Mouse (Mus musculus) forebrain, embryonic 16.5 days (tissue): ENCODE measurements at regions not wholly inside any gene's neighbourhood (a gene's known extent, or its start where the extent isn't known, plus 50 kb on each side); places are given as distances from the start of the nearest gene placed in this dataset.
A peak's percentile ranks its signal among the peaks of the same experiment; 100 is the strongest.

Experiments
- ATAC-seq: fragments of 200-750 bp; cut with Nextera tagmentation; 2 replicates; pipeline ENCODE4 v1.8.0; 2017; ENCODE audit warnings: mild to moderate bottlenecking, moderate library complexity
- H3K27ac ChIP-seq: fragments of 300-500 bp; sonication (generic); 2 replicates; pipeline ENCODE4 v1.5.1; 2014; ENCODE audit warnings: low read length, control low read depth
- H3K27me3 ChIP-seq: fragments of 300-500 bp; sonication (generic); replicated peaks from 2 replicates; pipeline ENCODE4 v1.6.1; 2014; ENCODE audit warnings: low read length; ENCODE audit not compliant: control insufficient read depth, insufficient read depth
- H3K36me3 ChIP-seq: fragments of 300-500 bp; sonication (generic); 2 replicates; pipeline ENCODE4 v1.6.1; 2014; ENCODE audit not compliant: control insufficient read depth, insufficient read depth
- H3K4me1 ChIP-seq: fragments of 300-500 bp; sonication (generic); replicated peaks from 2 replicates; pipeline ENCODE4 v1.6.1; 2014; ENCODE audit warnings: low read length; ENCODE audit not compliant: control insufficient read depth, insufficient read depth
- H3K4me2 ChIP-seq: fragments of 300-500 bp; sonication (generic); 2 replicates; pipeline ENCODE4 v1.6.1; 2014; ENCODE audit warnings: mild to moderate bottlenecking, low read length, control low read depth
- H3K4me3 ChIP-seq: fragments of 300-500 bp; sonication (generic); replicated peaks from 2 replicates; pipeline ENCODE4 v1.5.1; 2014; ENCODE audit warnings: mild to moderate bottlenecking, low read length, control low read depth
- H3K9ac ChIP-seq: fragments of 300-500 bp; sonication (generic); replicated peaks from 2 replicates; pipeline ENCODE4 v1.6.1; 2014; ENCODE audit warnings: low read depth, low read length, control low read depth
- H3K9me3 ChIP-seq: fragments of 300-500 bp; sonication (generic); 2 replicates; pipeline ENCODE4 v1.6.1; 2016; ENCODE audit warnings: low read length; ENCODE audit not compliant: control insufficient read depth
- WGBS: fragments of 180-500 bp; shearing (Covaris S2); extraction: QIAGEN DNeasy Blood & Tissue Kit; methylation state at CpG from one replicate; pipeline ENCODE4 v1.1.7; 2014; 5-methylcytosine and 5-hydroxymethylcytosine counted together

GRCm38 (mm10) chr9:91711106-91711505, 345.5 kb upstream of the Zic1 start:
- ATAC-seq: no peak
- H3K9me3 ChIP-seq: no peaks in the 10 kb centered on the region

GRCm38 (mm10) chr9:91680859-91681258, 315.2 kb upstream of the Zic1 start:
- Histone ChIP-seq H3K4me3 (no peak overlapping the region), H3K4me2 (no peak overlapping the region), H3K4me1 (no peaks in the 10 kb centered on the region), H3K27ac (no peak overlapping the region), H3K9ac (no peak overlapping the region), H3K27me3 (no peaks in the 10 kb centered on the region), H3K36me3 (no peaks in the 10 kb centered on the region), H3K9me3 (no peaks in the 10 kb centered on the region)
- WGBS: 47% methylated on average over 6 of the region's 6 CpGs
- no peak for ATAC-seq

More at GRCm38 (mm10) chr9:91711106-91711505, 345.5 kb upstream of the Zic1 start:
- no peaks in the 10 kb centered on the region for H3K27me3 ChIP-seq
- no peaks in the 10 kb centered on the region for H3K4me1 ChIP-seq
- H3K4me2 ChIP-seq: no peak overlapping the region
- H3K9ac ChIP-seq: no peak overlapping the region
- H3K27ac ChIP-seq: no peak overlapping the region
- H3K36me3 ChIP-seq: no peaks in the 10 kb centered on the region
- H3K4me3 ChIP-seq: no peak overlapping the region
- WGBS: 68% methylated on average over 5 of the region's 5 CpGs

- no peak overlapping the region for H3K27ac ChIP-seq
- H3K27me3 ChIP-seq: no peaks in the 10 kb centered on the region
- no peaks in the 10 kb centered on the region for H3K9me3 ChIP-seq
- H3K4me3 ChIP-seq: no peak overlapping the region
- no peak for ATAC-seq
- no peak overlapping the region for H3K4me2 ChIP-seq
- H3K36me3 ChIP-seq: no peaks in the 10 kb centered on the region
- H3K9ac ChIP-seq: no peak overlapping the region
- no peaks in the 10 kb centered on the region for H3K4me1 ChIP-seq
- 62% methylated on average over 1 of the region's 1 CpGs for WGBS
These were observed 301.1 kb upstream of the Zic1 start for GRCm38 (mm10) chr9:91666667-91667066.

GRCm38 (mm10) chr9:91660089-91660488, 294.5 kb upstream of the Zic1 start:
- Histone ChIP-seq H3K4me1 (no peaks in the 10 kb centered on the region), H3K36me3 (no peaks in the 10 kb centered on the region), H3K27ac (no peak overlapping the region), H3K4me3 (no peak overlapping the region), H3K4me2 (no peak overlapping the region), H3K9me3 (no peaks in the 10 kb centered on the region), H3K9ac (no peak overlapping the region), H3K27me3 (no peaks in the 10 kb centered on the region)
- WGBS: 50% methylated on average over 2 of the region's 2 CpGs
- ATAC-seq: peak; percentile 55; the same call in 1 of the 2 replicates

GRCm38 (mm10) chr9:91654071-91654470, 288.5 kb upstream of the Zic1 start:
- H3K27ac ChIP-seq: no peak overlapping the region

GRCm38 (mm10) chr9:91652384-91653100, 286.9 kb upstream of the Zic1 start:
- no peaks in the 10 kb centered on the region for H3K9me3 ChIP-seq
- no peak overlapping the region for H3K4me2 ChIP-seq
- no peak for ATAC-seq
- no peak overlapping the region for H3K4me3 ChIP-seq
- WGBS: 64% methylated on average over 8 of the region's 8 CpGs
- H3K27ac ChIP-seq: no peak overlapping the region
- no peaks in the 10 kb centered on the region for H3K4me1 ChIP-seq
- no peaks in the 10 kb centered on the region for H3K36me3 ChIP-seq
- H3K27me3 ChIP-seq: no peaks in the 10 kb centered on the region
- H3K9ac ChIP-seq: no peak overlapping the region

More at GRCm38 (mm10) chr9:91654071-91654470, 288.5 kb upstream of the Zic1 start:
- 46% methylated on average over 4 of the region's 4 CpGs for WGBS
- no peak for ATAC-seq
- Histone ChIP-seq H3K4me3 (no peak overlapping the region), H3K4me1 (no peaks in the 10 kb centered on the region), H3K4me2 (no peak overlapping the region), H3K9ac (no peak overlapping the region), H3K27me3 (no peaks in the 10 kb centered on the region), H3K36me3 (no peaks in the 10 kb centered on the region), H3K9me3 (no peaks in the 10 kb centered on the region)

GRCm38 (mm10) chr9:91610401-91610800, 244.8 kb upstream of the Zic1 start:
- WGBS: 87% methylated on average over 2 of the region's 2 CpGs

GRCm38 (mm10) chr9:91609457-91610166, 244.0 kb upstream of the Zic1 start:
- Histone ChIP-seq H3K9ac (no peak overlapping the region), H3K4me3 (no peak overlapping the region), H3K9me3 (no peaks in the 10 kb centered on the region), H3K4me2 (no peak overlapping the region; the same call in 1 of the 2 replicates), H3K36me3 (no peaks in the 10 kb centered on the region), H3K27me3 (no peaks in the 10 kb centered on the region), H3K27ac (no peak overlapping the region), H3K4me1 (0 out of 2 replicates have a peak, but pooled peaks cover 3% of the 10 kb centered on the region)
- WGBS: 40% methylated on average over 10 of the region's 10 CpGs
- peak; percentile 93 for ATAC-seq

More at GRCm38 (mm10) chr9:91610401-91610800, 244.8 kb upstream of the Zic1 start:
- Histone ChIP-seq H3K36me3 (no peaks in the 10 kb centered on the region), H3K4me2 (no peak overlapping the region), H3K4me3 (no peak overlapping the region), H3K27ac (no peak overlapping the region), H3K9me3 (no peaks in the 10 kb centered on the region), H3K9ac (no peak overlapping the region), H3K4me1 (0 out of 2 replicates have a peak, but pooled peaks cover 3% of the 10 kb centered on the region), H3K27me3 (no peaks in the 10 kb centered on the region)
- ATAC-seq: no peak

GRCm38 (mm10) chr9:91601740-91602139, 236.1 kb upstream of the Zic1 start:
- Histone ChIP-seq H3K4me3 (no peak overlapping the region), H3K9ac (no peak overlapping the region), H3K36me3 (no peaks in the 10 kb centered on the region), H3K4me1 (no peaks in the 10 kb centered on the region), H3K27me3 (no peaks in the 10 kb centered on the region), H3K9me3 (no peaks in the 10 kb centered on the region; the same call in 1 of the 2 replicates), H3K27ac (no peak overlapping the region), H3K4me2 (no peak overlapping the region)
- ATAC-seq: peak; percentile 72
- WGBS: 44% methylated on average over 6 of the region's 6 CpGs
